13 mouse cellular contexts compared by ENCODE assay signal in genomic region chr2:128190196-128190595, GRCm38 (mm10).
A peak's percentile ranks its signal among the peaks of the same experiment; 100 is the strongest.
DNase-seq lines count a peak whose midpoint lies in the region; ATAC-seq lines count a peak whose summit lies in the region.
"Had no signal": no experiment of that assay in that cellular context is flagged by ENCODE, and none has a peak within 500 bp of the region (broad histone marks: within the 10 kb centered on the region; RNA-seq: fewer than 3 reads in every experiment).

No protein-coding gene starts in this region.

- no peak overlapping the region for H3K9ac ChIP-seq in embryonic facial prominence, embryonic 12.5 days
- no peak overlapping the region for H3K9ac ChIP-seq in limb, embryonic 12.5 days (replicated peaks)
- H3K9ac ChIP-seq in hindbrain, embryonic 13.5 days, result no peak overlapping the region
- H3K9ac ChIP-seq: hindbrain, embryonic 14.5 days; midbrain, embryonic 15.5 days had no signal

- H3K4me1 ChIP-seq in embryonic facial prominence, embryonic 12.5 days, result peaks cover 5% of the 10 kb centered on the region; the same call in 1 of the 2 replicates
- peaks cover 17% of the 10 kb centered on the region for H3K4me1 ChIP-seq in embryonic facial prominence, embryonic 10.5 days
- H3K4me1 ChIP-seq in limb, embryonic 12.5 days (replicated peaks), result peaks cover 13% of the 10 kb centered on the region
- no peaks in the 10 kb centered on the region for H3K4me1 ChIP-seq in hindbrain, embryonic 13.5 days (replicated peaks)
- H3K4me1 ChIP-seq: midbrain, embryonic 15.5 days had no signal

- 75% methylated on average over 5 of the region's 5 CpGs for WGBS in embryonic facial prominence, embryonic 12.5 days
- WGBS in embryonic facial prominence, embryonic 10.5 days, result 81% methylated on average over 5 of the region's 5 CpGs
- WGBS in limb, embryonic 12.5 days, result 73% methylated on average over 5 of the region's 5 CpGs
- 83% methylated on average over 5 of the region's 5 CpGs for WGBS in hindbrain, embryonic 13.5 days

- H3K4me3 ChIP-seq in embryonic facial prominence, embryonic 12.5 days, result no peak overlapping the region
- H3K4me3 ChIP-seq in embryonic facial prominence, embryonic 10.5 days, result no peak overlapping the region
- no peak overlapping the region for H3K4me3 ChIP-seq in limb, embryonic 12.5 days (replicated peaks)
- H3K4me3 ChIP-seq in hindbrain, embryonic 13.5 days, result no peak overlapping the region
- H3K4me3 ChIP-seq: midbrain, embryonic 15.5 days had no signal

- no peaks in the 10 kb centered on the region for H3K9me3 ChIP-seq in embryonic facial prominence, embryonic 12.5 days
- H3K9me3 ChIP-seq in embryonic facial prominence, embryonic 10.5 days, result no peaks in the 10 kb centered on the region
- no peaks in the 10 kb centered on the region for H3K9me3 ChIP-seq in limb, embryonic 12.5 days
- H3K9me3 ChIP-seq in hindbrain, embryonic 13.5 days, result no peaks in the 10 kb centered on the region
- H3K9me3 ChIP-seq: midbrain, embryonic 15.5 days had no signal

- DNase-seq in embryonic facial prominence, embryonic 10.5 days (ENCODE audit: low spot score), result no peak
- DNase-seq in thymus, postnatal 0 days (ENCODE audit: low spot score), result peak; percentile 51
- DNase-seq in thymus, postnatal 36 days, result no peak
- DNase-seq in naive thymus-derived CD4-positive, alpha-beta T cell, adult 2 months (ENCODE audit: low read depth), result peak; percentile 55
- no peak for DNase-seq in adrenal gland, postnatal 36 days
- DNase-seq: gastrocnemius, postnatal 10 days; kidney, postnatal 14 days had no signal

- H3K4me2 ChIP-seq in embryonic facial prominence, embryonic 12.5 days (replicated peaks), result 0 out of 2 replicates have a peak overlapping the region, but pooled peaks have one; percentile 2
- H3K4me2 ChIP-seq in limb, embryonic 12.5 days, result peak overlapping the region; percentile 34
- H3K4me2 ChIP-seq in hindbrain, embryonic 13.5 days, result no peak overlapping the region
- H3K4me2 ChIP-seq: hindbrain, embryonic 14.5 days; midbrain, embryonic 15.5 days had no signal

- ATAC-seq in embryonic facial prominence, embryonic 12.5 days (ENCODE audit: insufficient number of reproducible peaks, insufficient read depth, low FRiP score, low TSS enrichment), result no peak
- peak; percentile 43; the same call in 1 of the 2 replicates for ATAC-seq in limb, embryonic 12.5 days (ENCODE audit: insufficient number of reproducible peaks, insufficient read depth, low FRiP score, low TSS enrichment, low read depth)
- ATAC-seq in hindbrain, embryonic 13.5 days (ENCODE audit: low FRiP score), result no peak
- ATAC-seq: forebrain, embryonic 14.5 days; midbrain, embryonic 15.5 days had no signal

- no peaks in the 10 kb centered on the region for H3K36me3 ChIP-seq in embryonic facial prominence, embryonic 12.5 days
- no peaks in the 10 kb centered on the region for H3K36me3 ChIP-seq in embryonic facial prominence, embryonic 10.5 days (replicated peaks)
- H3K36me3 ChIP-seq in limb, embryonic 12.5 days, result no peaks in the 10 kb centered on the region
- H3K36me3 ChIP-seq in hindbrain, embryonic 13.5 days, result no peaks in the 10 kb centered on the region
- H3K36me3 ChIP-seq: midbrain, embryonic 15.5 days had no signal

- H3K27ac ChIP-seq in embryonic facial prominence, embryonic 12.5 days, result peak overlapping the region; percentile 61; the same call in 1 of the 2 replicates
- H3K27ac ChIP-seq in embryonic facial prominence, embryonic 10.5 days (replicated peaks), result no peak overlapping the region
- peak overlapping the region; percentile 62; the same call in 1 of the 2 replicates for H3K27ac ChIP-seq in limb, embryonic 12.5 days
- H3K27ac ChIP-seq in hindbrain, embryonic 13.5 days, result no peak overlapping the region
- H3K27ac ChIP-seq: hindbrain, embryonic 14.5 days; midbrain, embryonic 15.5 days had no signal

- H3K27me3 ChIP-seq in embryonic facial prominence, embryonic 12.5 days, result no peaks in the 10 kb centered on the region
- no peaks in the 10 kb centered on the region for H3K27me3 ChIP-seq in embryonic facial prominence, embryonic 10.5 days (replicated peaks; ENCODE audit: low read depth, poor library complexity, severe bottlenecking)
- H3K27me3 ChIP-seq in limb, embryonic 12.5 days, result no peaks in the 10 kb centered on the region; the same call in 1 of the 2 replicates
- H3K27me3 ChIP-seq in hindbrain, embryonic 13.5 days, result 0 out of 2 replicates have a peak, but pooled peaks cover 4% of the 10 kb centered on the region
- H3K27me3 ChIP-seq: midbrain, embryonic 15.5 days had no signal

Comparison
In these comparisons a context has a peak if more than half of its experiments do, and no peak if none do; other contexts are left out.
1. H3K27ac ChIP-seq: peak in embryonic facial prominence, embryonic 12.5 days (single experiment) and limb, embryonic 12.5 days (single experiment); none in embryonic facial prominence, embryonic 10.5 days (single experiment) and hindbrain, embryonic 13.5 days (single experiment).
2. DNase-seq: peak in thymus, postnatal 0 days (single experiment) and naive thymus-derived CD4-positive, alpha-beta T cell, adult 2 months (single experiment); none in embryonic facial prominence, embryonic 10.5 days (single experiment), thymus, postnatal 36 days (0 of 2) and adrenal gland, postnatal 36 days (0 of 2).